Mouse (Mus musculus) G1E (cell line): ENCODE measurements at regions not wholly inside any gene's neighbourhood (a gene's known extent, or its start where the extent isn't known, plus 50 kb on each side); places are given as distances from the start of the nearest gene placed in this dataset.

Source experiments
- ATAC-seq: 2 replicates; pipeline ENCODE4 v1.8.0; 2016; ENCODE audit warnings: mild to moderate bottlenecking; ENCODE audit not compliant: insufficient number of reproducible peaks, poor library complexity, low FRiP score, severe bottlenecking; ENCODE audit errors: extremely low read depth
- DNase-seq: peaks from one replicate; pipeline ENCODE4 v3.0.0; 2012; ENCODE audit warnings: low spot score
- H3K27me3 ChIP-seq: 2 replicates; pipeline ENCODE4 v1.6.1; 2012; ENCODE audit warnings: mild to moderate bottlenecking, low read length, inconsistent platforms; ENCODE audit not compliant: insufficient read depth
- H3K36me3 ChIP-seq: replicated peaks from 2 replicates; pipeline ENCODE3; 2012; ENCODE audit warnings: mild to moderate bottlenecking, inconsistent platforms
- H3K4me1 ChIP-seq: 2 replicates; pipeline ENCODE4 v1.6.1; 2012; ENCODE audit warnings: low read depth, low read length, inconsistent platforms, mixed read lengths; ENCODE audit not compliant: insufficient read depth
- H3K4me3 ChIP-seq: 2 replicates; pipeline ENCODE4 v1.5.1; 2012; ENCODE audit warnings: low read depth, mild to moderate bottlenecking, inconsistent platforms, low read length, moderate library complexity, mixed read lengths
- H3K9me3 ChIP-seq: replicated peaks from 2 replicates; pipeline ENCODE4 v1.6.1; 2012; ENCODE audit warnings: inconsistent platforms
- CTCF ChIP-seq: IDR thresholded peaks from 2 replicates; pipeline ENCODE4 v1.5.1; 2012; ENCODE audit warnings: low read depth, low read length, inconsistent platforms, mixed read lengths
- GATA1 ChIP-seq: IDR thresholded peaks from 2 replicates; pipeline ENCODE4 v1.6.1; 2012; ENCODE audit warnings: borderline replicate concordance, low read length, inconsistent platforms, mixed read lengths
- GATA2 ChIP-seq: IDR thresholded peaks from 2 replicates; pipeline ENCODE4 v1.6.1; 2012; ENCODE audit warnings: low read depth, low read length, inconsistent platforms, borderline replicate concordance
- POLR2AphosphoS5 ChIP-seq: IDR thresholded peaks from 2 replicates; pipeline ENCODE4 v1.6.1; 2012; ENCODE audit warnings: low read depth, low read length, inconsistent platforms; ENCODE audit not compliant: insufficient replicate concordance
- TAL1 ChIP-seq: conservative IDR thresholded peaks from 2 replicates; pipeline ENCODE4 v1.6.1; 2012; ENCODE audit warnings: low read depth, low read length, inconsistent platforms, mixed read lengths

DNA sequence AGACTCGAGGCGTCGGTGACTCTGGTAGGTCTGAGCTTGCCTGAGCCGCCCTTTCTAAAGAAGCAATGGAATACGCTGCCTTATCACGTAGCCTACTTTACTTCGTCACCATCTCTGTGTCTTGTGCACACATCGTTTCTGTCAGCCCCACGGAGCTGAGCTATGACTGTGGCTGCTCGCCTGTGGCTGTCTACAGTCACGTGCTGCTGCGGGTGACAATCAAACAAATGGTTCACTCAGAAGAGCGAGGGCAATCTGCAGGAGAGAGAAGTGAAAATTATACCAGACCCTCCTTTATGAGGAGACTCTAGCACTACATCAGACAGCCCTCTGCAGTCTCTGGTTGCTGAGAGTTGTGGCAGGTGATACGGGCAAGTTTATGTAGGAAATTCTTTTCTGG, 76.0 kb upstream of the Tlk1 start:
- Histone ChIP-seq H3K4me3 (no peak overlapping the region), H3K27me3 (peaks cover 51% of the 10 kb centered on the region), H3K9me3 (no peaks in the 10 kb centered on the region), H3K4me1 (peaks cover 2% of the 10 kb centered on the region; the same call in 1 of the 2 replicates), H3K36me3 (no peaks in the 10 kb centered on the region)
- ATAC-seq (no peak), DNase-seq (no peak)
- TF ChIP-seq GATA1 (no peak), TAL1 (no peak), GATA2 (no peak), CTCF (no peak), POLR2AphosphoS5 (no peak)

DNA sequence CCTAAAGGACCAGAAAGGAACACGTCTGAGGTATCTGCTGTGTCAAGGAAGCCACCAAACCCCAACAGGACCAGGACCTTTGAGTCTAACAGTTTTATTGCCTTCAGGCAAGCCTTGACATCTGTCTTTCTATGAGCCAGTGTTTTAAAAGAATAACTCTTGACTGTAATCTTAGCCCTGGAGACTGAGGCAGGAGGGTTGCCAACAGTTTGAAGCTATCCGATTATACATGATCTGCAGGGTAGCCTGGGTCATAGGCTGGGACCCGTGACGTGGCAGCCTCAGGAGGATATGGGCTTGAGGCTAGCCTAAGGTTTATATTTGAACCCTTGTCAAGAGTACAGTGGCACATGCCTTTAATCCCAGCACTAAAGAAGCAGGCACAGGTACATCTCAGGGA, 73.5 kb upstream of the Tlk1 start:
- peaks cover 42% of the 10 kb centered on the region for H3K27me3 ChIP-seq
- TF ChIP-seq GATA2 (no peak), TAL1 (no peak), POLR2AphosphoS5 (no peak), CTCF (no peak), GATA1 (no peak)
- DNase-seq = no peak
- no peaks in the 10 kb centered on the region for H3K9me3 ChIP-seq
- no peaks in the 10 kb centered on the region for H3K4me1 ChIP-seq
- no peak for ATAC-seq
- no peaks in the 10 kb centered on the region for H3K36me3 ChIP-seq
- H3K4me3 ChIP-seq = no peak overlapping the region

DNA sequence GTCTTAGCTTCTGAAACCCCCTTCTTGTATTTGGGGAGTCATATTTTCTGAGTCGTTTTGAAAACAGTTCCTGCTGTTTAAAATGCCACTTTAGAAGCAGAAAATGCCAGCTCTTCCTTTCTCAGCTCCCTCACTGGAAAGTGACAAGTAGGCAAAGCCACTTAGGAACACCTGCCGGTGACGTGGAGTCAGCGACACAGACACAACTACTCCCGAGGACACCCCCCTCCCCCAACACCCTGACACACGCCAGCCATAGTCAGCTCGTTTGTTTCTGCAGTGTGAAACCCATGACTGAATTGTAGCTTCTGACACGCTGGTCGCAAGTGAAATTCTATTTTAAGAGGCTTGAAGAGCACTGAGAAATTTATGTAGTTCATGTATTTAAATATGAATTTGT, 72.9 kb upstream of the Tlk1 start:
- ATAC-seq (no peak), DNase-seq (no peak)
- Histone ChIP-seq H3K4me1 (no peaks in the 10 kb centered on the region; the same call in 1 of the 2 replicates), H3K36me3 (no peaks in the 10 kb centered on the region), H3K9me3 (no peaks in the 10 kb centered on the region), H3K27me3 (peaks cover 45% of the 10 kb centered on the region), H3K4me3 (no peak overlapping the region)
- TF ChIP-seq CTCF (no peak), GATA2 (no peak), TAL1 (no peak), POLR2AphosphoS5 (no peak), GATA1 (no peak)

DNA sequence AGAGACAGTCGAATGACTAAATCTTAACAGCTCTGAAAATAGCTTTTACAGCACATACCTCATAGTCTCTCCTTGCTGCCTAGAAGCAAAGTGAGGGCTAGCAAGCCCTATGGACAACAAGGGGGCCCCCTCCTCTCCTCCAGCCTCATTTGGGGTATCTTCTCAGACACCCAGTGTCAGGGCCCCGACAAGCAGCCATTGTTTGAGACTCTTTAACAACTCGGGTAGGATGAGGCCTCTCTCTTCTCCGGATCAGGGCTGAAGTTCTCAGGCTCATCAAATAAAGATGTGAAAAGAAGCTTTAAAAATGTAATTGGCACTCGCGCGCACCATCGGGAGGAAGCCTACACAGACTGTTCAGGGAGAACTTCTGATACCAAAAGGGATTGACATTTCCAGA, 71.8 kb upstream of the Tlk1 start:
- H3K4me1 ChIP-seq = no peaks in the 10 kb centered on the region; the same call in 1 of the 2 replicates
- TF ChIP-seq GATA2 = no peak
- no peak for TF ChIP-seq TAL1
- no peak for TF ChIP-seq POLR2AphosphoS5
- TF ChIP-seq CTCF = no peak
- TF ChIP-seq GATA1 = no peak
- H3K4me3 ChIP-seq = no peak overlapping the region
- H3K9me3 ChIP-seq = no peaks in the 10 kb centered on the region
- ATAC-seq = no peak
- peaks cover 41% of the 10 kb centered on the region for H3K27me3 ChIP-seq
- DNase-seq = no peak
- no peaks in the 10 kb centered on the region for H3K36me3 ChIP-seq

DNA sequence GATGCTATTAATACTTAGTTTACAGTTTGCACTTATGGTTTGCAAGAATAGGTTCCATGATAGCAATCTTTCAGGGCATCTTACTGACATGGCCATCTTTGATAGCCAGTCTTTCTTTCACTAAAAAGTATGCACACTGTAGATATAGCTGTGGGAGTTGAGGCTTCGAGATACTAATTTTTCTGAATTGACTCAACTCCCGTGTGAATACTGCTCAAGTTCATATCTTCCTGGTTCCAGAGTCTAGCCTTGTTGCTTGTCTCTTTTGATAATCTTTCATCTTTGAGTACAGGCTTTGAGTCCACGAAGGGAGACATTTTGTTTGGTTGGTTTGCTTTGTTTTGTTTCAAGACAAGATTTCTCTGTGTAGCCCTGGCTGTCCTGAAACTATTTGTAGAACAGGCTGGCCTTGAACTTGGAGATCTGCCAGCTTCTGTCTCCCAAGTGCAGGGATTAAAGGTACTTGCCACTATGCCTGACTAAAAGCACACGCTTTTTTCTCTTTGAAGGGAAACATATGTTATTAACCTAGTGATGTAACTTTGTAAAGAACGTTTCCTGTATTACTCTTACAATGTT, 64.1 kb upstream of the Tlk1 start:
- Histone ChIP-seq H3K9me3 (peaks cover 4% of the 10 kb centered on the region; the same call in 1 of the 2 replicates), H3K4me1 (peaks cover 38% of the 10 kb centered on the region), H3K27me3 (peaks cover 4% of the 10 kb centered on the region; the same call in 1 of the 2 replicates), H3K36me3 (no peaks in the 10 kb centered on the region), H3K4me3 (no peak overlapping the region)
- DNase-seq = no peak
- TF ChIP-seq TAL1 (peak; percentile 73), GATA1 (no peak)
- peak; percentile 81 for ATAC-seq

DNA sequence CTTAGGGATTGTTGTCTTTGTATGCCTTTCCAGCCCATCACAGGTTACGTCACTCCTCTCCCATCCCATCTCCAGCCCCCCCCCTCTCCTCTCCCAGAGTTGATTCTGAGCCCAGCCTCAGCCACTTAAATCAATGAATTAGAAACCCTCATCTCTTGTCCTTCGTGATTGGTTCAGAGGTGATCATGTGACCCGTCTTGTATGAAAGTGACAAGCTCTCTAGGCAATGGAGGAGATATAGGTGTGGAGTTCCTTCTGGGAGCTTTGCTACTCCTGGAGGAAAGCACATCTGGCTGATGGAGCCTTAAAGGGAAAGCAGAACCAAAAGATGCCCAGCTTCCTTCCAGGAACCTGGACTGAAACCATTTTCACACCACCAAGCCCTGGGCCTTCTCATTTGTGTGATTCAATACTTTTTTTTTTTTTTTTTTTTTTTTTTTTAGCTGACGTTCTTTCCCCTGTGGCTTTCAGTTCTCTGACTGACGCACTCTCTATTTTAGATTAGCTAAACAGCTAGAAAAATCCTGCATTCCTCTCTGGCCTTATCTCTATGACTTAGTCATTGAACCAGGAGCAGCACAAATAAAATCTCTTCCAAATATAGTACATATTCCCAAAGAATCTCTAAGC, 63.4 kb upstream of the Tlk1 start:
- Histone ChIP-seq H3K4me3 (no peak overlapping the region), H3K4me1 (peaks cover 38% of the 10 kb centered on the region), H3K27me3 (peaks cover 2% of the 10 kb centered on the region; the same call in 1 of the 2 replicates), H3K36me3 (no peaks in the 10 kb centered on the region), H3K9me3 (peaks cover 5% of the 10 kb centered on the region; the same call in 1 of the 2 replicates)
- ATAC-seq (no peak), DNase-seq (no peak)
- TF ChIP-seq GATA2 (no peak), TAL1 (no peak), POLR2AphosphoS5 (no peak)
